Mouse (Mus musculus) ES-E14 (cell line): Measurements from ENCODE around the gene Map2k5. TPM values are rescaled to one million over a fixed set of nuclear protein-coding genes. Genes with fewer than 3 reads are reported as not detected.

Experiments
- DNase-seq: peaks from one replicate; pipeline ENCODE4 v3.0.0-alpha.2; 2013; ENCODE audit warnings: low read depth, low spot score
- H3K27ac ChIP-seq: 2 replicates; pipeline ENCODE4 v1.5.1; 2012; ENCODE audit warnings: low read depth, mild to moderate bottlenecking, low read length, moderate library complexity, mixed read lengths; ENCODE audit not compliant: poor library complexity, insufficient read depth, severe bottlenecking
- H3K36me3 ChIP-seq: 2 replicates; pipeline ENCODE4 v1.6.1; 2012; ENCODE audit warnings: mild to moderate bottlenecking, low read length, moderate library complexity, mixed read lengths; ENCODE audit not compliant: control insufficient read depth, poor library complexity, insufficient read depth, severe bottlenecking
- H3K4me1 ChIP-seq, 2 experiments: fragments of 150-350 bp in 1 of 2; sonication (generic) in 1 of 2; 2 replicates each; pipeline ENCODE4 v1.6.1; 2012; ENCODE audit warnings: low read length in 2 of 2, mild to moderate bottlenecking in 1 of 2, mixed read lengths in 1 of 2; ENCODE audit not compliant: control insufficient read depth in 2 of 2, insufficient read depth in 2 of 2, poor library complexity in 1 of 2
- H3K4me3 ChIP-seq, 2 experiments: fragments of 150-350 bp in 1 of 2; sonication (generic) in 1 of 2; 2 replicates each; pipeline ENCODE4 v1.5.1; 2012; ENCODE audit warnings: low read length in 2 of 2, low read depth in 1 of 2, mild to moderate bottlenecking in 1 of 2, mixed read lengths in 1 of 2; ENCODE audit not compliant: insufficient read depth in 1 of 2, poor library complexity in 1 of 2, severe bottlenecking in 1 of 2
- H3K9ac ChIP-seq: 2 replicates; pipeline ENCODE4 v1.6.1; 2012; ENCODE audit warnings: low read depth, mild to moderate bottlenecking, low read length, mixed read lengths; ENCODE audit not compliant: poor library complexity, insufficient read depth, severe bottlenecking
- H3K9me3 ChIP-seq: fragments of 150-350 bp; sonication (generic); 2 replicates; pipeline ENCODE4 v1.6.1; 2012; ENCODE audit warnings: low read depth, mild to moderate bottlenecking, low read length; ENCODE audit not compliant: control insufficient read depth, insufficient read depth
- CHD2 ChIP-seq: IDR thresholded peaks from 2 replicates; pipeline ENCODE4 v1.6.1; 2014; ENCODE audit warnings: mild to moderate bottlenecking, low read depth, low read length, inconsistent platforms
- HCFC1 ChIP-seq: IDR thresholded peaks from 2 replicates; pipeline ENCODE4 v1.6.1; 2012; ENCODE audit warnings: low read length, inconsistent platforms, borderline replicate concordance; ENCODE audit not compliant: insufficient read depth
- MAFK ChIP-seq: IDR thresholded peaks from 2 replicates; pipeline ENCODE4 v1.6.1; 2014; ENCODE audit warnings: mild to moderate bottlenecking, low read depth, low read length, inconsistent platforms; ENCODE audit not compliant: insufficient read depth
- ZC3H11A ChIP-seq: IDR thresholded peaks from 2 replicates; pipeline ENCODE4 v1.6.1; 2012; ENCODE audit warnings: low read depth, mild to moderate bottlenecking, inconsistent platforms, low read length, borderline replicate concordance
- ZNF384 ChIP-seq: IDR thresholded peaks from 2 replicates; pipeline ENCODE4 v1.6.1; 2012; ENCODE audit warnings: low read depth, low read length, inconsistent platforms
- in situ Hi-C, 2 experiments: fragments of 600-800 bp; cut with MboI; formaldehyde crosslinking; loops; one replicate each; pipeline ENCODE4 v1.15.1; 2025; ENCODE audit warnings: low sequenced_read_pairs in 2 of 2, inconsistent platforms in 1 of 2; ENCODE audit not compliant: unreplicated experiment in 2 of 2
- total RNA-seq: library from RNA; depleted of rRNA; stranded (reverse); fragments of 300-350 nt; gene quantifications from 2 replicates; pipeline ENCODE4 v1.2.3, GENCODE M21; 2012

The Map2k5 gene
- total RNA-seq, 1 experiment = 8.3 TPM

- H3K4me1 ChIP-seq = peaks cover 0 to 7% of the 10 kb centered on the region in 2 experiments; a peak in 1 of 4 replicates
- no peak for TF ChIP-seq HCFC1
- no peak for TF ChIP-seq MAFK
- no peak for TF ChIP-seq ZC3H11A
- TF ChIP-seq ZNF384 = no peak
- no peak for TF ChIP-seq CHD2
- H3K36me3 ChIP-seq = no peaks in the 10 kb centered on the region
- H3K9ac ChIP-seq = no peak overlapping the region
- H3K9me3 ChIP-seq = no peaks in the 10 kb centered on the region
- in situ Hi-C loops = no loop called here
- no peak overlapping the region for H3K27ac ChIP-seq
- no peak overlapping the region for H3K4me3 ChIP-seq
- no peak for DNase-seq
Observed at GRCm38 (mm10) chr9:63194791-63195190, 182.9 kb downstream of the Map2k5 start.

GRCm38 (mm10) chr9:63192809-63193208, 184.9 kb downstream of the Map2k5 start:
- Histone ChIP-seq H3K27ac (no peak overlapping the region), H3K4me3 (no peak overlapping the region), H3K36me3 (no peaks in the 10 kb centered on the region), H3K9me3 (no peaks in the 10 kb centered on the region), H3K9ac (no peak overlapping the region), H3K4me1 (peaks cover 0 to 7% of the 10 kb centered on the region in 2 experiments; a peak in 1 of 4 replicates)
- no peak for TF ChIP-seq MAFK
- TF ChIP-seq HCFC1 = no peak
- no peak for TF ChIP-seq CHD2
- no peak for TF ChIP-seq ZNF384
- no peak for TF ChIP-seq ZC3H11A
- in situ Hi-C loops = no loop called here
- no peak for DNase-seq

- no peak for DNase-seq
- Histone ChIP-seq H3K36me3 (no peaks in the 10 kb centered on the region), H3K27ac (no peak overlapping the region), H3K9ac (no peak overlapping the region), H3K4me3 (no peak overlapping the region), H3K4me1 (no peaks in the 10 kb centered on the region; a peak in 1 of 4 replicates), H3K9me3 (no peaks in the 10 kb centered on the region)
- in situ Hi-C loops = no loop called here
- TF ChIP-seq ZC3H11A = no peak
- TF ChIP-seq HCFC1 = no peak
- no peak for TF ChIP-seq MAFK
- TF ChIP-seq ZNF384 = no peak
- no peak for TF ChIP-seq CHD2
Observed at GRCm38 (mm10) chr9:63187310-63187709, 190.4 kb downstream of the Map2k5 start.

GRCm38 (mm10) chr9:63185249-63185648, 192.5 kb downstream of the Map2k5 start:
- no peaks in the 10 kb centered on the region for H3K9me3 ChIP-seq
- no peak for TF ChIP-seq MAFK
- TF ChIP-seq HCFC1 = no peak
- TF ChIP-seq CHD2 = no peak
- no peak for TF ChIP-seq ZC3H11A
- no peak for TF ChIP-seq ZNF384
- H3K27ac ChIP-seq = no peak overlapping the region
- no peak overlapping the region for H3K9ac ChIP-seq
- no peak for DNase-seq
- in situ Hi-C loops = no loop called here
- H3K36me3 ChIP-seq = no peaks in the 10 kb centered on the region
- no peaks in the 10 kb centered on the region; a peak in 1 of 4 replicates for H3K4me1 ChIP-seq
- no peak overlapping the region for H3K4me3 ChIP-seq

- DNase-seq = no peak
- in situ Hi-C loops = no loop called here
- H3K9ac ChIP-seq = no peak overlapping the region
- H3K4me3 ChIP-seq = no peak overlapping the region
- H3K4me1 ChIP-seq = no peaks in the 10 kb centered on the region; a peak in 1 of 4 replicates
- H3K27ac ChIP-seq = no peak overlapping the region
- no peaks in the 10 kb centered on the region for H3K36me3 ChIP-seq
- TF ChIP-seq MAFK (no peak), HCFC1 (no peak)
- H3K9me3 ChIP-seq = no peaks in the 10 kb centered on the region
Observed at GRCm38 (mm10) chr9:63183864-63184263, 193.8 kb downstream of the Map2k5 start.
